12 mouse cellular contexts compared by ENCODE assay signal in genomic region chr9:75285363-75285762, GRCm38 (mm10). TPM values are rescaled to one million over a fixed set of nuclear protein-coding genes. Genes with fewer than 3 reads are reported as not detected.
"Had no signal": no experiment of that assay in that cellular context is flagged by ENCODE, and none has a peak within 500 bp of the region (broad histone marks: within the 10 kb centered on the region; RNA-seq: fewer than 3 reads in every experiment).

No protein-coding gene starts in this region.

- H3K9me3 ChIP-seq: intestine, embryonic 15.5 days; limb, embryonic 15.5 days; liver, embryonic 15.5 days; midbrain, embryonic 15.5 days; neural tube, embryonic 12.5 days had no signal

- H3K27ac ChIP-seq: intestine, embryonic 15.5 days; limb, embryonic 15.5 days; liver, embryonic 15.5 days; midbrain, embryonic 15.5 days; neural tube, embryonic 12.5 days had no signal

- H3K4me1 ChIP-seq: intestine, embryonic 15.5 days; limb, embryonic 15.5 days; liver, embryonic 15.5 days; midbrain, embryonic 15.5 days; neural tube, embryonic 12.5 days had no signal

- ATAC-seq: intestine, embryonic 15.5 days; midbrain, embryonic 15.5 days had no signal

- H3K4me2 ChIP-seq: intestine, embryonic 15.5 days; limb, embryonic 15.5 days; liver, embryonic 15.5 days; midbrain, embryonic 11.5 days; midbrain, embryonic 15.5 days; neural tube, embryonic 12.5 days had no signal

- H3K4me3 ChIP-seq: intestine, embryonic 15.5 days; limb, embryonic 15.5 days; liver, embryonic 15.5 days; midbrain, embryonic 15.5 days; neural tube, embryonic 12.5 days had no signal

- H3K27me3 ChIP-seq: intestine, embryonic 15.5 days; midbrain, embryonic 15.5 days; neural tube, embryonic 12.5 days had no signal

- H3K9ac ChIP-seq: intestine, embryonic 15.5 days; limb, embryonic 15.5 days; liver, embryonic 15.5 days; midbrain, embryonic 15.5 days; neural tube, embryonic 12.5 days had no signal

- H3K36me3 ChIP-seq: intestine, embryonic 15.5 days; limb, embryonic 15.5 days; liver, embryonic 15.5 days; midbrain, embryonic 15.5 days; neural tube, embryonic 12.5 days had no signal

- DNase-seq: kidney, adult 2 months; kidney, postnatal 36 days; lung, postnatal 36 days; thymus, adult 2 months; thymus, postnatal 25 days had no signal

RNA-seq across cellular contexts. Expression of gene Myo5c, which starts 53.5 kb away (rescaled TPM):
- total RNA-seq: megakaryocyte, adult 5-6 weeks had no signal
